Mouse (Mus musculus): ENCODE measurements at regions not wholly inside any gene's neighbourhood (a gene's known extent, or its start where the extent isn't known, plus 50 kb on each side); places are given as distances from the start of the nearest gene placed in this dataset.

GRCm38 (mm10) chr13:84345791-84346511 lies 123.9 kb downstream of the Tmem161b start:
- no peak for DNase-seq (ENCODE audit: low read depth, low spot score)

- no peak for DNase-seq (ENCODE audit: low read depth, low spot score)
Measured at GRCm38 (mm10) chr13:84346569-84346968, 124.5 kb downstream of the Tmem161b start.

GRCm38 (mm10) chr13:84347181-84347913 lies 125.3 kb downstream of the Tmem161b start:
- no peak for DNase-seq (ENCODE audit: low read depth, low spot score)

- DNase-seq (ENCODE audit: low read depth, low spot score) = peak; percentile 60
Measured at GRCm38 (mm10) chr13:84347914-84348700, 126.0 kb downstream of the Tmem161b start.

GRCm38 (mm10) chr13:84348701-84348975 lies 126.5 kb downstream of the Tmem161b start:
- DNase-seq (ENCODE audit: low read depth, low spot score) = no peak

DNA sequence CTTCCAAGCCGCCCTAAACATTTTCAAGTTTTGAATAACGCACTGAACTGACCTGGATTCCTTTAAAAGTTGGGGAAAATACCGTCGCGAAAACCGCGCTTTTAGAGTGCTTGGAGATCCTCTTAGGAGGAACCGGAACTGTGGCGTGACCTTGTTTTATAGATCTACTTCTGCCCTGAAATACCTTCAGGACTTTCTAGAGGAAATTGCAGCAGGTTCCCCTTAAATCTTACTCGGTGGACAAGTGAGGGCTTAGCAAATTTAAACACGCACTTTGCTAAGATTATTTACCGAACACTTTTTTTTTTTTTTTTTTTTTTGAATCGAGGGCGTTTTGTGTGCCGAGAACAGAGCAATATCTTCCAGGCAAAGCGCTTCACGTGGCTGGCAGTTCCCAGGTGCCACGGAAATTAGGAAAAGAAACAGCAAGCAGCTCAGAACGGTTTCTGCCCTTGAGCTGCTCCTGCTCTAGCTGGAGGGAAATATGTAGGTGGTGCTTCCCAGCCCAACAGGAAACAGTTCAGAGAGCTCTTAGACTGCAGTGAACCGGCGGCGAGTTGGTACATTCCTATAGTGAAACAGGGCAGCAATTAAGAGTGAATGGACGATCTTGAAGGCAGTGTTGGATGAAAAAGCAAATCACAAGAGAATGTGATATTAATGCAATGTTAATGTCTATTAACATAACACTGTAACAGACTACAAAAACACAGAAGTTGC lies 127.1 kb downstream of the Tmem161b start:
- DNase-seq (ENCODE audit: low read depth, low spot score) = no peak

GRCm38 (mm10) chr13:84349721-84350040 lies 127.6 kb downstream of the Tmem161b start:
- no peak for DNase-seq (ENCODE audit: low read depth, low spot score)

GRCm38 (mm10) chr13:84350791-84351190 lies 128.7 kb downstream of the Tmem161b start:
- DNase-seq (ENCODE audit: low read depth, low spot score) = no peak

- no peak for DNase-seq (ENCODE audit: low read depth, low spot score)
Measured at GRCm38 (mm10) chr13:84356455-84356854, 134.4 kb downstream of the Tmem161b start.

- DNase-seq (ENCODE audit: low read depth, low spot score) = no peak
Measured at GRCm38 (mm10) chr13:84360536-84360935, 138.4 kb downstream of the Tmem161b start.

- no peak for DNase-seq (ENCODE audit: low read depth, low spot score)
Measured at GRCm38 (mm10) chr13:84364069-84364468, 142.0 kb downstream of the Tmem161b start.

DNA sequence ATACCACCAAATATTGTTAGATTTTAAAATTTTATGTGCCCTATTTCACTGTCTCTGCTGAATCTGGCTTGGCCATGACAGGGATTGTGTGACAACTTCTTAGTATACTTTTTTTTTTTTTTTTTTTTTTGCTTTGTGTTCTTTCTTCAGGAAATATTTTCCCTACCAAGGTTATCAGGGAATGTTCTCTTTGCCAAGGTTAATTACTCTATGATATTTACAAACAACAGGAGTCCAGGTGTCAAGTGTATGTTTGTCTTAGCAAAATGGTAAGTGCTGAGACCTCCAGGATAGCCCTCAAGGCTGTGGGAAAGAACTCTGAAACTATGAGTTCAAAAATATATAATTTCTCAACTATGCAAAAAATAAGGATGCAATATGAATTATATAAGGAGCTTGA lies 143.4 kb downstream of the Tmem161b start:
- DNase-seq (ENCODE audit: low read depth, low spot score) = no peak

- no peak for DNase-seq (ENCODE audit: low read depth, low spot score)
Measured at GRCm38 (mm10) chr13:84366017-84366416, 143.9 kb downstream of the Tmem161b start.

DNA sequence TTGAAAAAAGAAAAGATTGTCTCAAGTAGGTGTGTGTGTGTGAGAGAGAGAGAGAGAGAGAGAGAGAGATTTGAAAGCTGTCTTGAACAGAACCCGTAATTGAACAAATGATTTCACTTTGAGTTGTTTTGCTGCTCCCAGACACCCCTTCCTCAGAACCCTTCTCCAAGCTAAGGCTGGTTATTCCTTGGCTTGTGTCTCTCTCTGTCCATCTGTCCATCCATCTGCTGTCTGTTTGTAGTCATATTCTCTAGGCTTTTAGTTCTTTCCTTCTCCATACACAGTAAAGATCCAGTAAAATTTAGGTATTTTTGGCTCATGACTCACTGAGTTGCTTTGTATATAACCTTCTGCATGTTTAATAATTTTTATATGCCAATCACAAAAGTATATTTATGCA lies 144.7 kb downstream of the Tmem161b start:
- DNase-seq (ENCODE audit: low read depth, low spot score) = no peak

DNA sequence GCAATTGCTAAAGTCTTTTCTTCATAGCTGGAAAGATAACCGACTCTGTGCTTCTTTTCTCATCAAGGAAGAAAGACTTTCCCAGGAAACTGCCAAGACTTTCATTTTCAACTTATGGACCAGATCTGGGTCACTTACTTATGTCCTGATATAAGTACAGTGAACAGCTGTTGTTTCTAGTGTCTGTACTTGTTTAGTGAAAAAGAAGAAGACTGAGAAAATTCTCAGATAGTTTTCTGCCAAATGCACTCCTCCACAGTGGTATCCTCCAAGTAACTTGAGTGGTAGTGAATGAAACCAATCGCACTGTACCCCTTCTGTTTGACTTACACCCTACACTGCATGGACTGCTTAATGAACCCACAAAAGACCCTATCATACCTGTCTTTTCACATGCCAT lies 146.1 kb downstream of the Tmem161b start:
- DNase-seq (ENCODE audit: low read depth, low spot score) = no peak

DNA sequence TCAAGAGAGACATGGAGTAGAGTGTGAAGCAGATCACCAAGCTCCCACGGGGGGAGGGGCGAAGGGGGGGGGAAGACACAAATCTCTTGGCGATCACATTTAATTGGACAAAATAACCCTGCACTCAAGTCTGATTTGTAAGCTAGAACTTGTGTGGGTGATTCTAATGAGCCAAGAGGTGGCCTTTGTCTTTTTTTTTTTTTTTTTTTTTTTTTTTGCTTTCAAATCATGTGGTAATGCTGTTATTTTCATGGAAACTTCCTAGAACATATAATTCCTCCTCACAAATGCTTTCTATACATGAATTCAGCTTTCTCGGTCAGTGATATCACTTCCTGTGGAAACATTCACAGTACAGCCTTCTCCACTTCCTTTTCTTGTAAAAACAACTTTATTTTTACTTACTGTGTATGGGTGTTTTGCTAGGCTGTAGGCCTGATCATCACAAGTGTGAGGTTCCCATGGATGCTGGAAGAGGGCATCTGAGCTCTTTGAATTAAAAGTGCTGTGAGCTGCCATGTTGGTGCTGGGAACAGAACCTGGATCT lies 152.7 kb downstream of the Tmem161b start:
- DNase-seq (ENCODE audit: low read depth, low spot score) = no peak

DNA sequence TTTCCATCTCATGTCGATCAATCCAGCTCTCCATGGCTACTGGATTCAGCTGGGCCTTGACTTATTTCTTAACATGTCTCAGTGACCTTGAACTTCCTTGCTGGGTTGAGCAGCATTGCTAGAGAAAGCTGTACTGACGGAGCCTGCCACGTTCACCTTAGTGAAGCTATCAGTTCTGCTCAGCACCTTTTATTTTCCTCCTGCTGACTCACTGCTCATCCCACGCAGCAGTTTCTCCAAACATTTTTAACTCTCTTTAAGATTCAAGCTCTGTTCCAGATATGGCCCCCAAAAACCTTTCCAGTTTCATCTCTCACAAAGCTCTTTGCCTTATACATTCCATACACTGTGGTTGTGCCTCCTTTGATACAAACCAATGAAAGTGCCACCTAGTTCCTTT lies 153.8 kb downstream of the Tmem161b start:
- no peak for DNase-seq (ENCODE audit: low read depth, low spot score)

DNA sequence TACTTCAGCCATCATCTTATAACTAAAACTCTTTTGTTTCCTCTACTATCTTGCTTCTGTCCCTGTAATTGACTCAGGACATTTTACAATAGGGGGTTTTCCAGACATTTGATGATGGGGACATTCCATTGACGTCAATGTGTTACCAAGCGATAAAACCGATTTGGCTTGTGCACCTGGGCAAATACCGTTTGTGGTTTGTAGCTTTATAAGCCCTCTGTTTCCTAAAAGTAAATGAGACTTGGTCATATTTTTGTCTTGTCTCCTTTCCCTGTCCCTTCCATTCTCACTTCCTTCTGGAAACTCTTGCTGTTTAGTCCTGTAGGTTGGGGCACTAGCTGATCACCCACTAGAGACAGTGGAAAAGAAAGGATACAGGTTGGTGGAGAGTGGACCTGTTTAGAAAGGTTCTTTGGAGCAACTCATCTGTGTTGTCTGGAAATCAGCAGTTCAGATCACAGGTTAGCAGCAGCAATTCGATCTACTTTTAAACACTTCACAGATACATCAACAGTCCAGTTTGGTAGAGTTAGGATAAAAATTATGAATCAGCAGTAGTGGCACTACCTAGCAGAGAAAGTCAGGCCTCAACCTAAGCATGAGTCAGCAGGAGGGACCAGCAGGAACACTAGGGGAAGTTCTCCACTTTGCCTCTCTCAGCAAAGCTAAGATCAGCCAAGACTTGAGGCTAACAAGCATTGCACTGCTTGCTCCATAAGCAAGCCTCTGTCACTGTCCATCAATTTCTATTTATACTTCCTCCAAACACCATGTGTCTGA lies 156.6 kb downstream of the Tmem161b start:
- no peak for DNase-seq (ENCODE audit: low read depth, low spot score)

GRCm38 (mm10) chr13:84391554-84391953 lies 169.5 kb downstream of the Tmem161b start:
- no peak for DNase-seq (ENCODE audit: low read depth, low spot score)

DNA sequence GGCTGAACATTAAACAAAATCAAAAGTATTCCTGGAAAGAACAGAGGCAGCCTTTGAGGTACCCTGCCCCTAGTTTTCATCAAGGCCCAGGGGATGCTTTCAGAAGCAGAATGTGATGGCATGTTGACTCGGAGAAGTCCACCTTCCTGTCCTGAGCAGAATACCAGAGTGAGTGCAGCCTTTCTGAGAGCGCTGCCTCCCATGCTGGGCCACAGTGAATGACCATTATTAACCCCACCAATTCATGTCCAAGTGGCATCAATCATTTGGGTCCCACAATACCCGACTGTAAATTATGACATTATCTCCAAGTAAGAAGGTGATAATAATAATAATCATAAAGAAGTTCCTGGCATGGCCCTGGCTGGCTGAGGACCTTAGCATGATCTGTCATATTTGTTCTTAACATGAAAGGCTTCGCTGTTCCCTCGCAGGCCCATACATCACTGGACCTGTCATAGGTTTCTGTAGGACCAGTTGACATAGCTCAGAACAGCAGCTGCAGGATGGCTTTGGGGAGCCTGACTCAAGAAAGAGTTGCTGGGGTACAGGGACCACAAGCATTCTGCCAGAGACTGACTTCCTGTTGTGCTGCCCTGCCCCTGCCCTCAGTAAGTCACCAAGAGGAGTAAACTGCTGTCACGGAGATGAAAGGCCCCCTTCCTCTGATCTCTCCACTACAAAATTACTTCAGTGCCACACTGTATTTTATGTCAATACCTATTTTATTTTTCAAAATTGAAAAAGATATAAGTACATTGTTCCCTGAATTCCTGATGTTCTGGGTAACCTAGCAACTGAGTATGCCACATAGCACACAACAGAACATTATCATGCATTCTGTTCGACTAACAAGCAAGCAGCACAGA lies 176.6 kb downstream of the Tmem161b start:
- DNase-seq (ENCODE audit: low read depth, low spot score) = no peak
